Mouse (Mus musculus) brain, adult 2 months (tissue): ENCODE results near the gene Zfp1.

Experiments used
- DNase-seq: peaks from one replicate; pipeline ENCODE4 v3.0.0; 2011; ENCODE audit warnings: low read depth, low spot score

Gene Zfp1

GRCm38 (mm10) chr8:111666751-111667150 lies 23.6 kb downstream of the Zfp1 start:
- peak; percentile 45 for DNase-seq

DNA sequence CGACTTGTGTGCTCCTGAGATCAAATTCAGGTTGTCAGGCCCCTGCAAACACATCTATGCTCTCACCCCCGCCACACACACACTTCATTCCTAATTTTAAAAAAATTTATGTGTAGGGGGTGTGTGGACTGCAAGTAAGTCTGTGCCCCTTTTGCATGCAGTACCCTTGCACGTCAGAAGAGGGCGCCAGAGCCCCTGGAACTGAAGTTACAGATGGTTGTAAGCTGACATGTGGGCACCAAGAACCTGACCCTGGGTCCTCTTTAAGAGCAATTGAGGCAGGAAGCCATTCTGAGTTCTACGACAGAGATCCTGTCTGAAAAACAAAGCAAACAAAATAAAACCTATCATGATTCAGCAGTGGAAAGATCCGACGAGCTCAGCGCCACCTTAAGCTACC lies 33.0 kb downstream of the Zfp1 start:
- DNase-seq = no peak

DNA sequence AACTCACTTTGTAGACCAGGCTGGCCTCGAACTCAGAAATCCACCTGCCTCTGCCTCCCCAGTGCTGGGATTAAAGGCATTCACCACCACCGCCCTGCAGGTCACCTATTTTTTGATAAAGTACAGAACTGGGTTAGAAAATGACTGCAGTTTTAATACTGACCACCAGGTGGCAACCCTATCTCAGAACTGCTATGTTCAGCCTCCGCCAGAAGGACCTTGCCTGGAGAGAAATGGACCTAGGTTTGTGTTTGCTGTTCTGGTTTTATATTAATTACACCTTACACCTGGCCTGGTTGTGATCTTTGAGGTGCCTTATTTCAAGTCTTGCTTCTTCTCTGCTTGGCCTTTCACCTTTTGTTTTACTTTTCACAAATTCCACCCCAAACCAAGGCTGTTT lies 34.9 kb downstream of the Zfp1 start:
- peak; percentile 85 for DNase-seq

GRCm38 (mm10) chr8:111678848-111679247 lies 35.6 kb downstream of the Zfp1 start:
- peak; percentile 75 for DNase-seq

GRCm38 (mm10) chr8:111680423-111681028 lies 37.3 kb downstream of the Zfp1 start:
- no peak for DNase-seq

GRCm38 (mm10) chr8:111681153-111681552 lies 38.0 kb downstream of the Zfp1 start:
- no peak for DNase-seq

DNA sequence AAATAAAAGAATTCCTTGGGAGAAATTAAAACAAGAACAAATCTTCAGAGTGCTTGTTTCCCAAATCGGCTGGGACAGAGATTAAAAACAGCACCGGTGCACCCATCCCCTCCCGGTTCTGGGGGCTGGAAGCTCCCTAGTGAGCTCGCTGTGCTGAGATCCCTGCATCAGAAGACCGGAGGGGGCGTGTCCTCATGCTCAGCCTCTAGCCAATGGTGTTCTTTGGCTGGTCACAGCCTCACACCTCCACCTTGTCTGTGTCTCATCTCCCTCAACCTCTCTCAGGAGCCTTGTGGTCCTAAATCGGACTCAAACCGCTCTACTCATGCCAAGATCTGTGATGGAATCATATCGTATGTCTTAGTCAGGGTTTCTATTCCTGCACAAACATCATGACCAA lies 39.3 kb downstream of the Zfp1 start:
- DNase-seq = no peak

- no peak for DNase-seq
Observed at GRCm38 (mm10) chr8:111686881-111687280, 43.7 kb downstream of the Zfp1 start.

- no peak for DNase-seq
Observed at GRCm38 (mm10) chr8:111690960-111691445, 47.8 kb downstream of the Zfp1 start, which contains the start of gene Ctrb1. TSS of gene Ctrb1 (minus strand) at chr8:111691010.

- no peak for DNase-seq
Observed at GRCm38 (mm10) chr8:111693261-111693741, 50.1 kb downstream of the Zfp1 start.

GRCm38 (mm10) chr8:111695441-111695840 lies 52.2 kb downstream of the Zfp1 start:
- no peak for DNase-seq

GRCm38 (mm10) chr8:111697655-111698054 lies 54.5 kb downstream of the Zfp1 start:
- no peak for DNase-seq

DNA sequence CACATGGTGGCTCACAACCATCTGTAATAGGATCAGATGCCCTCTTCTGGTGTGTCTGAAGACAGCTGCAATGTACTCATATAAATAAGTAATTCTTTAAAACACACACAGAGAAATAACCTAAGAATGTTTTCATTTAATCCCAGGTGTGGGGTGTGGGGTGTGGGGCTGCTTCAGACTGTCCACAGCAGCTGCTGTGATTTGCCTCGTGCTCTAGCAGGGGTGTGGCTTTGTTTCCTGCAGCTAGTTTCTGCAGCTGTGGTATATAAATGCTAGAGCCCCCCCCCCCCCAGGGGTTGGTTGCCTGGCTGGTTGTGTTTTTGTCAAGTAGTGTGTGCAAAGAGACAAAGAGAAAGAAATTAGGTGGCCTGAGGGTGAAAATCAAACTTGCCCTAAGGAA lies 55.8 kb downstream of the Zfp1 start:
- DNase-seq = no peak

GRCm38 (mm10) chr8:111700201-111700600 lies 57.0 kb downstream of the Zfp1 start:
- DNase-seq = no peak

DNA sequence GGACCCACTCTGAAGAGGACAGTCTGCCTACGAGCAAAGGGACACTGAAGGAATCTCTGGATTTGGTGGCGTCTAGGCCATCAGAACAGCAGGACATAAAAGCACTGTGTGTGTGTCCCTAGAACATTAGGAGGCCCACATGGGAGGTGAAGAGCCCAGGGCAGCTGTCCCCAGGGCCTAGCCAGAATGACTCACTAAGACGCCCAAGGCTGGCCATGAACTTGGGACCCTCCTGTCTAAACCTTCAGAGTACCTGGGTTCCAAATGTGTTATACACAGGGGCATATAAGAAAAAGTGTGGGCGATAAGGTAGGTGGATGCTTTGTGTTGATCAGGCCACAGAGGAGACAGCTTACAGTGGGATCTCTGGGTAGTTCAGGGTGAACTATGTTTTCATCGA lies 57.5 kb downstream of the Zfp1 start:
- no peak for DNase-seq

- no peak for DNase-seq
Observed at GRCm38 (mm10) chr8:111701380-111701779, 58.2 kb downstream of the Zfp1 start.

GRCm38 (mm10) chr8:111704585-111704984 lies 61.4 kb downstream of the Zfp1 start:
- peak; percentile 70 for DNase-seq

GRCm38 (mm10) chr8:111705222-111705621 lies 62.0 kb downstream of the Zfp1 start:
- no peak for DNase-seq

GRCm38 (mm10) chr8:111705699-111706098 lies 62.5 kb downstream of the Zfp1 start:
- no peak for DNase-seq

- DNase-seq = no peak
Observed at GRCm38 (mm10) chr8:111708265-111708664, 65.1 kb downstream of the Zfp1 start.

DNA sequence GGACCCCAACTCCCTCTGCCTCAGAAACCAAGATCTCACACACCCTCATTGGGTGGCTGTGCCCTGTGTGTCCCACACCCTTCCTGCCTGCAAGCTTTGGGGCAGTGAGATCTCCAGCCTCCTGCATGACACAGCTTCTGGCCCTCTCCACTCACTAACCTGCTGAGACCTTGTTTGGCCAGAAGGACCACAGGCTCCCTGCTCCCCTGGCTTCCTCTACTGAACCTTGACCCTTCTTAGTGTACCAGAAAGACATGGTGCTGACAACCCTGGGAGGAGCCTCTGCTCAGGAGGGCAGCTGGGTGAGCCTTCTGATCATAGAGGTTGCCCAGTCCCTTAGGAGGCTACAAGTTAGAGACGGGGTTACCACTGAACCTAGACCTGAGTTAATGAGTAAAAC lies 66.0 kb downstream of the Zfp1 start:
- DNase-seq = no peak

- no peak for DNase-seq
Observed at GRCm38 (mm10) chr8:111710777-111711485, 67.7 kb downstream of the Zfp1 start.

DNA sequence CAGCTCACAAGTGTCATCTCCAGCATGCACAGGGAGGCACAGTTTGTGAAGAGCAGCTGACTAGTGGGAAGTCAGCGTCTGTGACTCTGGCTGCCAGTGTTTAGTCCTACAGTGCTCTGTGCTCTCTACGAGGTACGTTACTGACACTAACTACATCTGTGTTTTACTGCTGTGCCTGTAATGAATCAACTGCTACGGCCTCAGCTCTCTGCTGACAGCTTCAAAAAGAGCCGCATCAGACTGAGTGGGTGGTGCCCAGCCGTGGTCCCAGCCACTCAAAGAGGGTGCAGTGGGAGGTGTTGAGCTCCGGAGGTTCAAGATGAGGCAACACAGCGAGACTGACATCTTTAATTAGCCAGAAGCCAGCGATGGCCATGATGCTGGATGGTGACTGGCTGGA lies 68.9 kb downstream of the Zfp1 start:
- peak; percentile 77 for DNase-seq
